In the genomic region with DNA sequence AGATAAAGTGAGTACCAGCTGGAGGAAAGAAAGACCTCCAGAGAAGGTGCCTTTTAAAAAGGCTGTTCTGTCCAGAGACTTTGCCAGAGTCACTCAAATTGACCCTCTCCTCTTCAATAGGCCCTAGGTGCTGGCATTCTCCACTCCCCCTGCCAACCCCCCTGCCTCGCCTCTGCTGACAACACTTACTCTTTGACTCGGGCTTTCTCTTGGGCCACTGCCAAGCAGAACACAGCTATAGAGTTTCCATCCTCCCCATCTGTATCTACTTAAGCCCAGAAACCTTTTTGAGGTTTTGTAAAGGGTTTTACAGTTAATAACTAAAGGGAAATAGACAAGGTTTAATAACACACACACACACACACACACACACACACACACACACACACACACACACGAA, we compare ENCODE assay signal across 11 mouse cellular contexts.
DNase-seq lines count a peak whose midpoint lies in the region; ATAC-seq and TF ChIP-seq lines count a peak whose summit lies in the region.
"Had no signal": no experiment of that assay in that cellular context is flagged by ENCODE, and none has a peak within 500 bp of the region (broad histone marks: within the 10 kb centered on the region; RNA-seq: fewer than 3 reads in every experiment).

No protein-coding gene starts in this region.

- ATAC-seq in heart, embryonic 14.5 days (ENCODE audit: insufficient number of reproducible peaks, insufficient read depth, low FRiP score, low read depth) = peak; percentile 35; the same call in 1 of the 2 replicates
- ATAC-seq in limb, embryonic 11.5 days (ENCODE audit: insufficient number of reproducible peaks, low FRiP score, low TSS enrichment, low read depth) = 0 out of 2 replicates have a peak, but pooled peaks have one; percentile 26

- no peaks in the 10 kb centered on the region for H3K27me3 ChIP-seq in heart, embryonic 14.5 days (ENCODE audit: control insufficient read depth, insufficient read depth, low read length)
- no peaks in the 10 kb centered on the region for H3K27me3 ChIP-seq in heart, adult 2 months (ENCODE audit: control insufficient read depth, insufficient read depth, low read length)
- no peaks in the 10 kb centered on the region for H3K27me3 ChIP-seq in limb, embryonic 11.5 days (ENCODE audit: control insufficient read depth, insufficient read depth, low read length)
- H3K27me3 ChIP-seq in limb, embryonic 10.5 days (ENCODE audit: low read depth, poor library complexity, severe bottlenecking) = peaks cover 10% of the 10 kb centered on the region; the same call in 1 of the 2 replicates
- H3K27me3 ChIP-seq: forebrain, embryonic 12.5 days; hindbrain, embryonic 13.5 days; neural tube, embryonic 13.5 days had no signal

- H3K36me3 ChIP-seq in heart, embryonic 14.5 days (ENCODE audit: control insufficient read depth, insufficient read depth, low read length) = no peaks in the 10 kb centered on the region
- H3K36me3 ChIP-seq in heart, adult 2 months (ENCODE audit: control insufficient read depth, insufficient read depth, low read length) = no peaks in the 10 kb centered on the region
- no peaks in the 10 kb centered on the region for H3K36me3 ChIP-seq in limb, embryonic 11.5 days (ENCODE audit: control insufficient read depth, insufficient read depth, low read length)
- no peaks in the 10 kb centered on the region for H3K36me3 ChIP-seq in limb, embryonic 10.5 days
- H3K36me3 ChIP-seq: forebrain, embryonic 12.5 days; hindbrain, embryonic 13.5 days; neural tube, embryonic 13.5 days had no signal

- no peak for TF ChIP-seq POLR2A in heart, adult 2 months (IDR thresholded peaks at IDR 0.05; ENCODE audit: insufficient read depth, low read depth, low read length)
- no peak for TF ChIP-seq POLR2A in brain, embryonic 14.5 days (IDR thresholded peaks at IDR 0.05; ENCODE audit: borderline replicate concordance, extremely low read depth, insufficient read depth, insufficient read length, poor library complexity, severe bottlenecking)

- no peak for TF ChIP-seq EP300 in heart, adult 2 months (IDR thresholded peaks at IDR 0.05; ENCODE audit: insufficient read depth, low read depth, low read length)

- H3K79me2 ChIP-seq in heart, adult 2 months (replicated peaks; ENCODE audit: control insufficient read depth, insufficient read depth, low read length) = no peaks in the 10 kb centered on the region

- peak overlapping the region in 1 of 2 experiments; percentile 51; a peak in 1 of 4 replicates for H3K27ac ChIP-seq in heart, embryonic 14.5 days (replicated peaks in 1 of 2; ENCODE audit: control insufficient read depth in 1 of 2, insufficient read depth in 1 of 2, low read depth in 2 of 2, low read length in 2 of 2)
- no peak overlapping the region for H3K27ac ChIP-seq in heart, adult 2 months
- no peak overlapping the region for H3K27ac ChIP-seq in limb, embryonic 11.5 days (replicated peaks; ENCODE audit: low read depth, low read length)
- H3K27ac ChIP-seq in limb, embryonic 10.5 days = no peak overlapping the region
- H3K27ac ChIP-seq: forebrain, embryonic 12.5 days; hindbrain, embryonic 13.5 days; neural tube, embryonic 13.5 days had no signal

- no peak overlapping the region for H3K9ac ChIP-seq in heart, embryonic 14.5 days (ENCODE audit: low read length)
- H3K9ac ChIP-seq in heart, adult 2 months (ENCODE audit: low read depth, low read length) = no peak overlapping the region
- no peak overlapping the region for H3K9ac ChIP-seq in limb, embryonic 11.5 days (ENCODE audit: low read length)
- H3K9ac ChIP-seq: forebrain, embryonic 12.5 days; hindbrain, embryonic 13.5 days; neural tube, embryonic 13.5 days had no signal

- intact Hi-C loops in heart, adult 2 months (cut with DNase I) = no loop called here

- DNase-seq in heart, adult 2 months = no peak
- DNase-seq in limb, embryonic 11.5 days (ENCODE audit: low spot score) = peak; percentile 32
- DNase-seq in limb, embryonic 10.5 days (ENCODE audit: low spot score) = no peak
- peak; percentile 62 for DNase-seq in brain, embryonic 14.5 days (ENCODE audit: low read depth)
- peak; percentile 7 for DNase-seq in fibroblast of lung, adult 2 months (ENCODE audit: low read depth)
- DNase-seq in yolk sac, embryonic 10.5 days (ENCODE audit: low spot score) = no peak
- DNase-seq: cerebellum, postnatal 36 days had no signal

- TF ChIP-seq CTCF in heart, adult 2 months (IDR thresholded peaks at IDR 0.05) = no peak
- TF ChIP-seq CTCF in brain, embryonic 14.5 days (IDR thresholded peaks at IDR 0.05; ENCODE audit: borderline replicate concordance, extremely low read depth, insufficient read depth, insufficient read length) = no peak

- H3K4me1 ChIP-seq in heart, embryonic 14.5 days (ENCODE audit: control insufficient read depth in 2 of 2, insufficient read depth in 2 of 2, low read length in 2 of 2) = peaks cover 0 to 12% of the 10 kb centered on the region in 2 experiments
- no peaks in the 10 kb centered on the region for H3K4me1 ChIP-seq in heart, adult 2 months (ENCODE audit: control insufficient read depth, insufficient read depth, low read length)
- H3K4me1 ChIP-seq in limb, embryonic 11.5 days (ENCODE audit: control insufficient read depth, insufficient read depth, low read length) = 0 out of 2 replicates have a peak, but pooled peaks cover 6% of the 10 kb centered on the region
- H3K4me1 ChIP-seq in limb, embryonic 10.5 days = peaks cover 2% of the 10 kb centered on the region; the same call in 1 of the 2 replicates
- H3K4me1 ChIP-seq: forebrain, embryonic 12.5 days; hindbrain, embryonic 13.5 days; neural tube, embryonic 13.5 days had no signal

- no peak overlapping the region for H3K4me3 ChIP-seq in heart, embryonic 14.5 days (ENCODE audit: control insufficient read depth in 1 of 2, insufficient read depth in 1 of 2, low read depth in 1 of 2, low read length in 2 of 2)
- no peak overlapping the region for H3K4me3 ChIP-seq in heart, adult 2 months
- no peak overlapping the region for H3K4me3 ChIP-seq in limb, embryonic 11.5 days (ENCODE audit: low read depth, low read length)
- H3K4me3 ChIP-seq in limb, embryonic 10.5 days = no peak overlapping the region
- H3K4me3 ChIP-seq: forebrain, embryonic 12.5 days; hindbrain, embryonic 13.5 days; neural tube, embryonic 13.5 days had no signal

- H3K4me2 ChIP-seq in heart, embryonic 14.5 days (ENCODE audit: low read length) = no peak overlapping the region
- H3K4me2 ChIP-seq in limb, embryonic 11.5 days (ENCODE audit: low read depth, severe bottlenecking) = no peak overlapping the region
- H3K4me2 ChIP-seq: forebrain, embryonic 12.5 days; hindbrain, embryonic 13.5 days; neural tube, embryonic 13.5 days had no signal

- 30% methylated on average over 3 of the region's 3 CpGs for WGBS in heart, embryonic 14.5 days
- WGBS in heart, adult 2 months = 30% methylated on average over 3 of the region's 3 CpGs
- 32% methylated on average over 3 of the region's 3 CpGs for WGBS in limb, embryonic 11.5 days
- WGBS in limb, embryonic 10.5 days = 47% methylated on average over 3 of the region's 3 CpGs

- no peaks in the 10 kb centered on the region for H3K9me3 ChIP-seq in heart, embryonic 14.5 days (ENCODE audit: control insufficient read depth, low read length)
- H3K9me3 ChIP-seq in limb, embryonic 11.5 days (ENCODE audit: control insufficient read depth, low read length) = no peaks in the 10 kb centered on the region
- no peaks in the 10 kb centered on the region for H3K9me3 ChIP-seq in limb, embryonic 10.5 days (replicated peaks)
- H3K9me3 ChIP-seq: forebrain, embryonic 12.5 days; hindbrain, embryonic 13.5 days; neural tube, embryonic 13.5 days had no signal

Comparison
In these comparisons a context has a peak if more than half of its experiments do, and no peak if none do; other contexts are left out.
1. DNase-seq: peak in limb, embryonic 11.5 days (single experiment), brain, embryonic 14.5 days (single experiment) and fibroblast of lung, adult 2 months (single experiment); none in heart, adult 2 months (0 of 2), limb, embryonic 10.5 days (single experiment) and yolk sac, embryonic 10.5 days (single experiment).